Mouse (Mus musculus): ENCODE measurements around the gene Pde10a. TPM values are rescaled to one million over a fixed set of nuclear protein-coding genes. Genes with fewer than 3 reads are reported as not detected.

Pde10a gene
- polyA plus RNA-seq, 1 experiment from 2014 or later, result 6.2 TPM

- 87% methylated on average over 6 of the region's 6 CpGs for WGBS
- ATAC-seq (ENCODE audit: insufficient number of reproducible peaks, insufficient read depth, low FRiP score, low TSS enrichment, low read depth), result no peak
Observed at GRCm38 (mm10) chr17:8958125-8958524, 433.0 kb downstream of the Pde10a start.

GRCm38 (mm10) chr17:8960386-8960785, 435.2 kb downstream of the Pde10a start:
- H3K9me3 ChIP-seq, result no peaks in the 10 kb centered on the region
- WGBS, result 92% methylated on average over 4 of the region's 4 CpGs

More at GRCm38 (mm10) chr17:8958125-8958524, 433.0 kb downstream of the Pde10a start:
- no peak overlapping the region for H3K4me3 ChIP-seq
- no peak overlapping the region for H3K27ac ChIP-seq
- no peaks in the 10 kb centered on the region for H3K9me3 ChIP-seq
- H3K4me1 ChIP-seq, result no peaks in the 10 kb centered on the region
- H3K36me3 ChIP-seq, result no peaks in the 10 kb centered on the region
- no peak overlapping the region for H3K4me2 ChIP-seq
- H3K27me3 ChIP-seq, result no peaks in the 10 kb centered on the region; the same call in 1 of the 2 replicates
- H3K9ac ChIP-seq, result no peak overlapping the region

GRCm38 (mm10) chr17:8961097-8961496, 435.9 kb downstream of the Pde10a start:
- Histone ChIP-seq H3K4me1 (no peaks in the 10 kb centered on the region), H3K9ac (no peak overlapping the region), H3K27me3 (no peaks in the 10 kb centered on the region), H3K4me2 (no peak overlapping the region), H3K4me3 (no peak overlapping the region), H3K9me3 (no peaks in the 10 kb centered on the region), H3K36me3 (no peaks in the 10 kb centered on the region), H3K27ac (no peak overlapping the region)
- no peak for ATAC-seq (ENCODE audit: insufficient number of reproducible peaks, insufficient read depth, low FRiP score, low TSS enrichment, low read depth)
- WGBS, result 68% methylated on average over 5 of the region's 5 CpGs

More at GRCm38 (mm10) chr17:8960386-8960785, 435.2 kb downstream of the Pde10a start:
- no peaks in the 10 kb centered on the region for H3K4me1 ChIP-seq
- H3K27ac ChIP-seq, result no peak overlapping the region
- H3K36me3 ChIP-seq, result no peaks in the 10 kb centered on the region
- H3K9ac ChIP-seq, result no peak overlapping the region
- H3K4me3 ChIP-seq, result no peak overlapping the region
- H3K27me3 ChIP-seq, result no peaks in the 10 kb centered on the region
- no peak for ATAC-seq (ENCODE audit: insufficient number of reproducible peaks, insufficient read depth, low FRiP score, low TSS enrichment, low read depth)
- no peak overlapping the region for H3K4me2 ChIP-seq

GRCm38 (mm10) chr17:8961644-8962043, 436.5 kb downstream of the Pde10a start:
- Histone ChIP-seq H3K9me3 (no peaks in the 10 kb centered on the region), H3K9ac (no peak overlapping the region), H3K4me3 (no peak overlapping the region), H3K27me3 (no peaks in the 10 kb centered on the region), H3K4me2 (no peak overlapping the region), H3K4me1 (no peaks in the 10 kb centered on the region), H3K36me3 (no peaks in the 10 kb centered on the region), H3K27ac (no peak overlapping the region)
- 73% methylated on average over 14 of the region's 14 CpGs for WGBS
- ATAC-seq (ENCODE audit: insufficient number of reproducible peaks, insufficient read depth, low FRiP score, low TSS enrichment, low read depth), result no peak

GRCm38 (mm10) chr17:8965177-8965576, 440.0 kb downstream of the Pde10a start:
- no peak overlapping the region for H3K4me3 ChIP-seq

GRCm38 (mm10) chr17:8972152-8972854, 447.1 kb downstream of the Pde10a start:
- 31% methylated on average over 12 of the region's 12 CpGs for WGBS
- H3K4me1 ChIP-seq, result peaks cover 8% of the 10 kb centered on the region; the same call in 1 of the 2 replicates
- no peaks in the 10 kb centered on the region for H3K9me3 ChIP-seq
- no peak for ATAC-seq (ENCODE audit: insufficient number of reproducible peaks, insufficient read depth, low FRiP score, low TSS enrichment, low read depth)
- H3K36me3 ChIP-seq, result no peaks in the 10 kb centered on the region
- no peak overlapping the region for H3K4me3 ChIP-seq
- H3K9ac ChIP-seq, result no peak overlapping the region
- no peak overlapping the region for H3K27ac ChIP-seq
- no peak overlapping the region for H3K4me2 ChIP-seq
- H3K27me3 ChIP-seq, result no peaks in the 10 kb centered on the region

More at GRCm38 (mm10) chr17:8965177-8965576, 440.0 kb downstream of the Pde10a start:
- Histone ChIP-seq H3K9ac (no peak overlapping the region), H3K36me3 (no peaks in the 10 kb centered on the region), H3K4me2 (no peak overlapping the region), H3K27me3 (no peaks in the 10 kb centered on the region), H3K9me3 (no peaks in the 10 kb centered on the region), H3K27ac (no peak overlapping the region), H3K4me1 (no peaks in the 10 kb centered on the region)
- 94% methylated on average over 6 of the region's 6 CpGs for WGBS
- ATAC-seq (ENCODE audit: insufficient number of reproducible peaks, insufficient read depth, low FRiP score, low TSS enrichment, low read depth), result no peak

- Histone ChIP-seq H3K4me2 (no peak overlapping the region), H3K9me3 (no peaks in the 10 kb centered on the region), H3K9ac (no peak overlapping the region), H3K4me1 (peaks cover 8% of the 10 kb centered on the region; the same call in 1 of the 2 replicates), H3K27me3 (no peaks in the 10 kb centered on the region), H3K4me3 (no peak overlapping the region), H3K36me3 (no peaks in the 10 kb centered on the region), H3K27ac (no peak overlapping the region)
- 69% methylated on average over 5 of the region's 5 CpGs for WGBS
- no peak for ATAC-seq (ENCODE audit: insufficient number of reproducible peaks, insufficient read depth, low FRiP score, low TSS enrichment, low read depth)
Observed at GRCm38 (mm10) chr17:8973331-8973730, 448.2 kb downstream of the Pde10a start.

GRCm38 (mm10) chr17:8974423-8974822, 449.3 kb downstream of the Pde10a start:
- WGBS, result 61% methylated on average over 7 of the region's 7 CpGs
- no peak for ATAC-seq (ENCODE audit: insufficient number of reproducible peaks, insufficient read depth, low FRiP score, low TSS enrichment, low read depth)
- H3K9me3 ChIP-seq, result no peaks in the 10 kb centered on the region

GRCm38 (mm10) chr17:8974823-8975397, 449.7 kb downstream of the Pde10a start:
- WGBS, result 28% methylated on average over 6 of the region's 6 CpGs
- ATAC-seq (ENCODE audit: insufficient number of reproducible peaks, insufficient read depth, low FRiP score, low TSS enrichment, low read depth), result no peak
- peaks cover 8% of the 10 kb centered on the region; the same call in 1 of the 2 replicates for H3K4me1 ChIP-seq

More at GRCm38 (mm10) chr17:8974423-8974822, 449.3 kb downstream of the Pde10a start:
- Histone ChIP-seq H3K27me3 (no peaks in the 10 kb centered on the region), H3K4me1 (peaks cover 8% of the 10 kb centered on the region; the same call in 1 of the 2 replicates), H3K4me3 (no peak overlapping the region), H3K9ac (no peak overlapping the region), H3K4me2 (no peak overlapping the region), H3K36me3 (0 out of 2 replicates have a peak, but pooled peaks cover 6% of the 10 kb centered on the region), H3K27ac (no peak overlapping the region)

GRCm38 (mm10) chr17:8976745-8977144, 451.6 kb downstream of the Pde10a start:
- H3K9me3 ChIP-seq, result no peaks in the 10 kb centered on the region
- no peak overlapping the region for H3K4me3 ChIP-seq
- H3K36me3 ChIP-seq, result 0 out of 2 replicates have a peak, but pooled peaks cover 7% of the 10 kb centered on the region
- H3K4me2 ChIP-seq, result no peak overlapping the region
- peaks cover 8% of the 10 kb centered on the region; the same call in 1 of the 2 replicates for H3K4me1 ChIP-seq
- no peak overlapping the region for H3K9ac ChIP-seq
- no peaks in the 10 kb centered on the region for H3K27me3 ChIP-seq
- no peak for ATAC-seq (ENCODE audit: insufficient number of reproducible peaks, insufficient read depth, low FRiP score, low TSS enrichment, low read depth)
- 89% methylated on average over 6 of the region's 6 CpGs for WGBS
- H3K27ac ChIP-seq, result no peak overlapping the region

More at GRCm38 (mm10) chr17:8974823-8975397, 449.7 kb downstream of the Pde10a start:
- H3K27ac ChIP-seq, result no peak overlapping the region
- H3K27me3 ChIP-seq, result no peaks in the 10 kb centered on the region
- H3K9me3 ChIP-seq, result no peaks in the 10 kb centered on the region
- no peak overlapping the region for H3K4me3 ChIP-seq
- no peak overlapping the region for H3K9ac ChIP-seq
- H3K4me2 ChIP-seq, result no peak overlapping the region
- 0 out of 2 replicates have a peak, but pooled peaks cover 6% of the 10 kb centered on the region for H3K36me3 ChIP-seq

GRCm38 (mm10) chr17:8977271-8977670, 452.1 kb downstream of the Pde10a start:
- H3K9me3 ChIP-seq, result no peaks in the 10 kb centered on the region
- H3K36me3 ChIP-seq, result 0 out of 2 replicates have a peak, but pooled peaks cover 10% of the 10 kb centered on the region
- H3K27me3 ChIP-seq, result no peaks in the 10 kb centered on the region
- H3K4me1 ChIP-seq, result peaks cover 3% of the 10 kb centered on the region; the same call in 1 of the 2 replicates
- WGBS, result 78% methylated on average over 2 of the region's 2 CpGs
- H3K4me3 ChIP-seq, result no peak overlapping the region
- no peak overlapping the region for H3K4me2 ChIP-seq
- no peak overlapping the region for H3K9ac ChIP-seq
- ATAC-seq (ENCODE audit: insufficient number of reproducible peaks, insufficient read depth, low FRiP score, low TSS enrichment, low read depth), result no peak
- H3K27ac ChIP-seq, result no peak overlapping the region

GRCm38 (mm10) chr17:8983576-8983975, 458.4 kb downstream of the Pde10a start:
- Histone ChIP-seq H3K27me3 (no peaks in the 10 kb centered on the region), H3K4me1 (peaks cover 2% of the 10 kb centered on the region), H3K9me3 (no peaks in the 10 kb centered on the region), H3K9ac (no peak overlapping the region), H3K4me3 (no peak overlapping the region), H3K4me2 (no peak overlapping the region), H3K36me3 (0 out of 2 replicates have a peak, but pooled peaks cover 10% of the 10 kb centered on the region), H3K27ac (no peak overlapping the region)
- ATAC-seq (ENCODE audit: insufficient number of reproducible peaks, insufficient read depth, low FRiP score, low TSS enrichment, low read depth), result no peak
- WGBS, result 81% methylated on average over 2 of the region's 2 CpGs

Data from embryonic facial prominence, embryonic 13.5 days (tissue).